Mouse (Mus musculus) ES-Bruce4 (cell line): ENCODE data around the gene Wnt7b. TPM values are rescaled to one million over a fixed set of nuclear protein-coding genes. Genes with fewer than 3 reads are reported as not detected.
A peak's percentile ranks its signal among the peaks of the same experiment; 100 is the strongest.

Experiments
- H3K27ac ChIP-seq: 2 replicates; pipeline ENCODE4 v1.5.1; 2012; ENCODE audit warnings: low read length, inconsistent platforms; ENCODE audit not compliant: insufficient read depth
- H3K27me3 ChIP-seq: 2 replicates; pipeline ENCODE4 v1.6.1; 2012; ENCODE audit warnings: mild to moderate bottlenecking, low read length, inconsistent platforms; ENCODE audit not compliant: control insufficient read depth, poor library complexity, insufficient read depth, severe bottlenecking
- H3K36me3 ChIP-seq: 2 replicates; pipeline ENCODE4 v1.6.1; 2012; ENCODE audit warnings: inconsistent platforms, mild to moderate bottlenecking, low read length, moderate library complexity; ENCODE audit not compliant: control insufficient read depth, poor library complexity, insufficient read depth, severe bottlenecking
- H3K4me1 ChIP-seq: one replicate; pipeline ENCODE4 v1.8.1; 2011; ENCODE audit warnings: low read length; ENCODE audit not compliant: control insufficient read depth, insufficient read depth
- H3K4me3 ChIP-seq: 2 replicates; pipeline ENCODE4 v1.5.1; 2011; ENCODE audit warnings: low read depth, mild to moderate bottlenecking, low read length
- H3K9ac ChIP-seq: 2 replicates; pipeline ENCODE4 v1.6.1; 2012; ENCODE audit warnings: low read depth, mild to moderate bottlenecking, inconsistent platforms; ENCODE audit not compliant: poor library complexity, severe bottlenecking
- H3K9me3 ChIP-seq: replicated peaks from 2 replicates; pipeline ENCODE4 v1.6.1; 2012; ENCODE audit warnings: mild to moderate bottlenecking, low read length, inconsistent platforms; ENCODE audit not compliant: control insufficient read depth, poor library complexity, insufficient read depth, severe bottlenecking
- CTCF ChIP-seq: IDR thresholded peaks from one replicate; pipeline ENCODE4 v1.8.1; 2011; ENCODE audit warnings: low read depth, low read length
- EP300 ChIP-seq: IDR thresholded peaks from 2 replicates; pipeline ENCODE4 v1.6.1; 2011; ENCODE audit warnings: low read depth, low read length; ENCODE audit not compliant: insufficient read depth
- POLR2A ChIP-seq: IDR thresholded peaks from one replicate; pipeline ENCODE4 v1.8.1; 2011; ENCODE audit warnings: low read length; ENCODE audit not compliant: insufficient read depth
- polyA plus RNA-seq: library from polyadenylated mRNA; stranded (reverse); fragments of >200 nt; gene quantifications from 2 replicates; pipeline ENCODE4 v1.2.4, GENCODE M21; 2011; ENCODE audit warnings: low read depth; ENCODE audit not compliant: missing spikeins, insufficient read depth, insufficient read length

The Wnt7b gene
- polyA plus RNA-seq: 29.8 and 30.2 TPM in 2 replicates

GRCm38 (mm10) chr15:85582356-85582910 lies at the start of gene Wnt7b:
Gene Wnt7b (minus strand): TSS chr15:85582473.
- TF ChIP-seq EP300 (no peak), CTCF (no peak), POLR2A (no peak)
- H3K36me3 ChIP-seq: no peaks in the 10 kb centered on the region
- H3K9ac ChIP-seq: peak within 1 kb of the TSS; percentile 69
- no peak within 1 kb of the TSS for H3K27ac ChIP-seq
- H3K27me3 ChIP-seq: peaks cover 24% of the 10 kb centered on the region
- H3K9me3 ChIP-seq: no peaks in the 10 kb centered on the region
- H3K4me3 ChIP-seq: peak within 1 kb of the TSS; percentile 55
- H3K4me1 ChIP-seq: no peaks in the 10 kb centered on the region

DNA sequence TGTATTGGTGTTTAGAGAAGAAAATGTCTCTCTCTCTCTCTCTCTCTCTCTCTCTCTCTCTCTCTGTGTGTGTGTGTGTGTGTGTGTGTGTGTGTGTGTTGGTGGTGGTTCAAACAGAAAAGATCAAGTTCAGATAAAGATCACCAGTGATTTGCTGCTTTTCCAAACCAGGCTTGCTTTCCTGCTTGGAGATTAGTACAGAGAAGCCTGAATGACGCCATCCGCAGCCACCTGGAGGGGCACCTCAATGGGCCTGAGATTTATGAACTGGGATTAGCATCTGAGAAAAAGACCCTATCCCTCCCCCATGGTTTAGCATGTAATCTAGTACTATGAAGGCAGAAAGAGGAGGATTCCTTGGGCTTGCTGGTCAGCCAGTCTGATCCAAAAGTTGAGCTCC lies 49.3 kb upstream of the Wnt7b start:
- H3K27me3 ChIP-seq: no peaks in the 10 kb centered on the region
- no peak overlapping the region for H3K27ac ChIP-seq
- H3K36me3 ChIP-seq: no peaks in the 10 kb centered on the region
- no peak overlapping the region for H3K4me3 ChIP-seq
- no peaks in the 10 kb centered on the region for H3K4me1 ChIP-seq
- H3K9ac ChIP-seq: no peak overlapping the region
- no peaks in the 10 kb centered on the region for H3K9me3 ChIP-seq
- no peak for TF ChIP-seq CTCF
- no peak for TF ChIP-seq POLR2A
- TF ChIP-seq EP300: no peak

DNA sequence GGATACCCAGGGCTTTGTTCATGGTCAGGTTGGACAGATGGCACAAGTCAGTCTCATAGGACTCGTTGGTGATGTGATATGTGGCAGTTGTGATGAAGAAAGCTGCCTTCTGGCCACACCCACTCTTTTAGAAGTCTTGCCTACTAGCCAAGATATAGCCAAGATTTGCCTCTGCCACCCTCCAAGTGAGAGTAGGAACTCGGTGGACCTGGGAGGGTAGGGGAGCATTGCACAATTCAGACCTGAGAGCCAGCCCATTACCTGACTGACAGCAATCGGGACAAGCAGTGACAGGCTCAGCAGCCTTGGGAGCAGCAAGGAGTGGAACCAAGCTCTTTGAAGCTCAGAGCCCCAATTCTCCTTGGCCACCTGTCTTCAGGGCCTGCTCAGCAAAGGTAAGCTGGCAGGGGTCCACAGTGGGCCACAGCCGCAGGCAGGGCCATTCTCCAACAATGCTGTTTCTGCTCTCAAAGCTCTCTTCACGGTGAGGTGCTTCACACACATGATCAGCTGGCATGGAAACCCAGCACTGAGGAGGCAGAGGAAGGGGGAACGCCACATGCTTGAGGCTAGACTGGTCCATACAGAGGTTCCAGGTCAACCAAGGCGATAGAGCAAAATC lies 47.8 kb upstream of the Wnt7b start:
- Histone ChIP-seq H3K9ac (no peak overlapping the region), H3K9me3 (no peaks in the 10 kb centered on the region), H3K4me3 (no peak overlapping the region), H3K36me3 (no peaks in the 10 kb centered on the region), H3K4me1 (no peaks in the 10 kb centered on the region), H3K27ac (no peak overlapping the region), H3K27me3 (0 out of 2 replicates have a peak, but pooled peaks cover 5% of the 10 kb centered on the region)
- TF ChIP-seq EP300 (no peak), POLR2A (no peak), CTCF (no peak)

DNA sequence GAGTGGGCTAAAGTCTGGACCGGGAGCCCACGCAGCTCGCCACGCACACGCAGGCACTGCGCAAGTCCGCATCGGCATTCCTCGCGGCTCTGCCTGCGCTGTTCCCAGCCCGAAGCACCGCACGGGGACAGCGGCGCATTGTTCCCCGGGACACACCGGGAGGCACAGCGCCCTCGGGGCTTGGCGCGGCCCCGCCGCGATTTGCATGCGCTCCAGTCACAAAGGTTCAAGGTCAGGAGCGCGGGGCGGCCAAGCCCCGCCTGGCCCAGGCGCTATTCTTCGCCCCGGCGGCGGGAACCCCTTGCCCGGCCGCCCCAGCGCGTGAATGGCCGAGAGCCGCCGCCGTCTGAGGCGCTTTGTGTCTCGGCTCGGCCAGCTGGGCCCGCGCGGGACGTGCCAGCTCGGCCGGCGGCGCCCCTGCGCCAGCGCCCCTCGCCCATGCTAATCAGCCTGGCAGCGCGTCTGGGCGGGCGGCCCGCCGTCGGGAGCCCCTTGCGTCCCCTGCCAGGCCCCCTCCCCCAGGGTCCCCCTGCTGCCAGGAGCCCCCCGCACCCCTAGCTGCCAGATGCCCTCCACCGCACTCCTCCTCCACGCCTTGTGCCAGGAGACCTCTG lies 43.5 kb upstream of the Wnt7b start:
- Histone ChIP-seq H3K27me3 (peaks cover 8% of the 10 kb centered on the region; the same call in 1 of the 2 replicates), H3K27ac (no peak overlapping the region), H3K4me1 (no peaks in the 10 kb centered on the region)

DNA sequence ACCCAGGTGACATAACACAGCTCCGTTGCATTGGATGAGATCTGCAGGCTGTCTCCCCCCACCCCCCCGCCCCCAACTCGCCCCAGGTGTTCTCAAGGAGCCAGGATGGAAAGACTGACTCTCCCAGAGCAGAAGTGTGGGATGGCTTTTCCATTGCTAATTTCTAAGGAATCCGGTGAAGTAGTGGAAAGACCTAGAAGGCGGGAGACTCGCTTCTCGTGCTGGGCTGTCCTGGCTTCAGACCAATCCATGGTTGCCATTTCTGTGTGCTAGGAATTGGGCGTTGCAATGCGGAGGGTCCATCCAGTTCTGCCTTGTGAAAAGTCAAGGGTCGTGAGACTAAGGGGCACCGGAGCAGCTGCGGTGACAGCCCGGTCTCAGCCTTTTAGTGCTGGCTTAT lies 39.9 kb upstream of the Wnt7b start:
- Histone ChIP-seq H3K27me3 (peaks cover 8% of the 10 kb centered on the region; the same call in 1 of the 2 replicates), H3K36me3 (no peaks in the 10 kb centered on the region), H3K9ac (no peak overlapping the region), H3K4me1 (no peaks in the 10 kb centered on the region), H3K4me3 (no peak overlapping the region), H3K9me3 (no peaks in the 10 kb centered on the region), H3K27ac (no peak overlapping the region)
- no peak for TF ChIP-seq EP300
- TF ChIP-seq CTCF: no peak
- TF ChIP-seq POLR2A: no peak

More for the DNA sequence above, 43.5 kb upstream of the Wnt7b start:
- Histone ChIP-seq H3K4me3 (peak overlapping the region; percentile 48), H3K9me3 (no peaks in the 10 kb centered on the region), H3K36me3 (no peaks in the 10 kb centered on the region), H3K9ac (peak overlapping the region; percentile 65)
- peak; percentile 82 for TF ChIP-seq EP300
- no peak for TF ChIP-seq POLR2A
